Mouse (Mus musculus) C2C12 (cell line): ENCODE measurements around the gene St3gal3.

Experiments used
- CEBPB ChIP-seq: IDR thresholded peaks from one replicate; pipeline ENCODE4 v1.6.1; 2011; ENCODE audit warnings: low read depth, mild to moderate bottlenecking, control low read depth, moderate library complexity
- CTCF ChIP-seq: IDR thresholded peaks from one replicate; pipeline ENCODE4 v1.5.1; 2011; ENCODE audit not compliant: control insufficient read depth, insufficient read depth, insufficient read length
- MAX ChIP-seq: IDR thresholded peaks from one replicate; pipeline ENCODE4 v1.6.1; 2011; ENCODE audit warnings: mild to moderate bottlenecking, control low read depth
- MYOD1 ChIP-seq: IDR thresholded peaks from one replicate; pipeline ENCODE4 v1.6.1; 2011; ENCODE audit warnings: low read depth; ENCODE audit not compliant: control insufficient read depth, insufficient read length
- MYOG ChIP-seq: IDR thresholded peaks from one replicate; pipeline ENCODE4 v1.6.1; 2011; ENCODE audit not compliant: control insufficient read depth, insufficient read length; ENCODE audit errors: extremely low read depth
- USF1 ChIP-seq: IDR thresholded peaks from one replicate; pipeline ENCODE4 v1.6.1; 2011; ENCODE audit warnings: low read depth, mild to moderate bottlenecking, control low read depth, moderate library complexity

DNA sequence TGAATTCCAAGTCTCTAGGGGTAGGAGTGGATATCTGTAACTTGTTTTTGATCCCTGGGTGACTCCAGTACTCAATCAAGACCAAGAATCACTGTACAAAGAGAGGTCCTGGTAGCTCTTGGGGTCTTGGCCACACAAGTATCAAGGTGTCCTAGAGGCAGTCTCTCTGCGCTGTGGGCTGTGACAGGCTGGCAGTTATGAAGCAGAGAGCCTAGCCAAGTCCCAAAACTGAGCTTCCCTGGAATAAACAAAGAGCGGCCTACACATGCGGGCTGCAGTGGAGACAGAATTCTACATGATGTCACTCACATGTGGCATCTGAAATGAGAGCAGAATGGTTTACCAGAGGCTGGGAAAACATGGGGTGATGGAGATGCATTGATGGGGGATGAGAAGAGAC lies 111.9 kb downstream of the St3gal3 start:
- TF ChIP-seq CEBPB (no peak), CTCF (no peak), USF1 (no peak), MAX (no peak), MYOG (no peak), MYOD1 (no peak)
